Mouse (Mus musculus): ENCODE results near the gene Gm5565.
"Not testable (repeated sequence)": the region's sequence is repeated elsewhere in the genome, so short reads cannot be mapped to it uniquely, and the experiment has no call there.

Gm5565 gene

DNA sequence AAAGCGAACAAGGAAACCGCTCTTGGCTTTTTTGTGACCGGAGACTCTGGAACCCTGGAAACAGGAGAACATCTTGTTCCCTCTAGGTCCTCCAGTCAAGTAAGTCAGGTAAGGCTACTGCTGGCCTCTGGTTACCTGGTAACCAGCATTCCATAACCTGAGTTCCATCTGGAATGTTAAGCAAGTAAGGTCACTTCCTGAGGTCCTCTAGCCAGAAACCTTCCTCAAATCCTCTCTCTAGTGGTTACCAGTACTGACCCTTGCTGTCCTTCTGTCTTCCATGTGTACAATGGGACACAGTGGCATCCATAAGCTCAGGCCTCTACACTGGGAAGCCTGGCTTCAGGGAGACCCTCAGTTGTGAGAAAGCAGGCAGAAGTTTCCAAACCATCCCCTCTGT lies at the start of gene Gm5565:
TSS of gene Gm5565 (minus strand) at position 101 of the 400 bp plus-strand sequence.
- not testable (repeated sequence) for DNase-seq (ENCODE audit: low spot score in 2 of 2)

DNA sequence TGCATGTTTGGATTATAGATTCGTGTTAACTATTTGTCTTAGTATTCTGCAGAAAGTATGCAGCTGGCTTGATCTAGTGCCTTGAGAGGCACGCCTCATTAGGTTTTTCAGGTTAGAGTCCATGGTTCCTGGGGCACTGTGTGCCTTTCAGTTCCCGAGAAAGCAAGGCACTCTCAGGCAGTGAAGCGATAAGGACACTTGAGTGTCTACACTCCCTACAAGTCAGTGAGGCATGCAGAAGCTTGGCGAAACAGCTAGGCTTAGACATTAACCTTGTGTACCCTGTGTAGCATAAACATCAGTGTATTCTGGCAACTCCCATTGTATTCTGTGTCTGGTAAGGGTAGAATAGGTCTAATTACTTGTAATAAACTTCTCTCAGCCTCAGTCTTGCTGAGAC lies 45.2 kb upstream of the Gm5565 start:
- DNase-seq (ENCODE audit: low spot score in 2 of 2) = no peak

DNA sequence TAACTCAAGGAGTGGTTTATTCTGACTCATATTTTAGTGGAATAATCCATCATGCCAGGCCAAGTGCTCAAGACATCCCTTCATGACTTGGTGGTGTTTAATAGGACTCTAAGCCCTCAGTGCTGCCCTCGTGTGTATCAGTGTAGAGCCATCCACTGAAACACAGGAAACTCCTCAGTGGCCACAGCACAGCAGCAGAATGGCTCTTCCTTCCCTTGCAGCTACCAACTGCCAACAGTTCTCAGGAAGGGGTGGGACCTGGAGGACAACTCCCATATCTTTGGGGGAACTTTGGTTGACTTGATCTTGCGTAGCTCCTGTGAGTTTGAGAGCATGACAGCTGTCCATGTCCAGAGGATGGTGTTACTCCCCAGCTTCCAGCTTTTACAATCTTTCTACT lies 43.6 kb upstream of the Gm5565 start:
- no peak for DNase-seq (ENCODE audit: low spot score in 2 of 2)

DNA sequence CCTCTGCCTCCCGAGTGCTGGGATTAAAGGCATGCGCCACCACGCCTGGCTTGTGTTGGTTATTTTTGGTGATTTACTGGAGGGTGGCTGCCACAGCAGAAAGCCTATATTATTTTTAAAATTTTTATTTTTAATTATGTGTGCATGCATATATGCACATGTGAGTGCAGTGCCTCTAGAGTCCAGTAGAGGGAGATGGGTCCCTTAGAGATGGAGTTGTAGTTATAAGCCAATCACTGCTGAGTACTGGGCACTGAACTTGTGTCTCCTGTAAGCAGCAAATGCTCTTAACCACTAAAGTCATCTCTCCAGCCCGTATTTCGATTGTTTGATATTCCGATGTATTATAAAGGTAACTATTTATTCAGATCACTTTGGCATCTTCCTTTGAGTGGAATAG lies 40.2 kb upstream of the Gm5565 start:
- no peak for DNase-seq (ENCODE audit: low spot score in 2 of 2)

- no peak for DNase-seq (ENCODE audit: low spot score in 2 of 2)
These were observed 39.2 kb upstream of the Gm5565 start for GRCm38 (mm10) chr5:146199540-146199939.

GRCm38 (mm10) chr5:146199073-146199472 lies 38.7 kb upstream of the Gm5565 start:
- DNase-seq (ENCODE audit: low spot score in 2 of 2) = no peak

DNA sequence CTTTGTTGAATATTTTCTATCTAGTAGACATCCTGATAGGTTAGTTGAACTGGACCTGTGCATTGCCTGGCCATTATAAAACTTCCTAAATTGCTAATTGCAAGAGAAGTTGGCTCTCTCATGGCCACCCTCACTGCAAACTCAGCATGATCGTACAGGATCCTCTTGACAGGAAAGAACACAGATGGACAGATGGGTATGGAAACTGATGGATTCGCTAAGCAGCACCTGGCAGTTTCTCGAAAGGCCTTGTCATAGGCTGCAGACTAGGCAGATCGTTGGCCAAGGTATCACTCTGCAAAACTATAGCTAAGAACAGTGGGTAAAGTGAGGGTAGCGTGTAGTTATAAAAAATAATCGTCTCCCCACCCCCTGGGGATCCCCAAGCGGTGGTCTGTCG lies 33.0 kb upstream of the Gm5565 start:
- no peak for DNase-seq (ENCODE audit: low spot score in 2 of 2)

GRCm38 (mm10) chr5:146190501-146191269 lies 30.3 kb upstream of the Gm5565 start:
- no peak for DNase-seq (ENCODE audit: low spot score in 2 of 2)

DNA sequence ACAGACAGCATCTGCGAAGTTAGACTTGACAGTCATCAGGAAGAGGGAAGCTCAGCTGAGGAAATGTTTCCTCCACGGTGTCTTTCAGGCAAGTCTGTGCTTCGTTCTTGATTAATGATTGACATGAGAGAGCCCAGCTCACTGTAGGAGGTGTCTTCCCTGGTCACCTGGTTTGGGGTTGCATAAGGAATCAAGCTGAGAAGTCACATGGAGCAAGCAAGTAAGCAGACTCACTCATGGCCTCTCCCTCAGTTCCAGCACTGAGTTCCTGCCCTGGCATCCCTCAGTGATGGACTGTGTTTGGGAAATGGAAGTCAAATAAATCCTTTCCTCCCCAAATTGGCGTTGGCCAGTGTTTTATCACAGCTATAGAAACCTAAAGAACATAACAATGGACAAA lies 29.8 kb upstream of the Gm5565 start:
- DNase-seq (ENCODE audit: low spot score in 2 of 2) = no peak

GRCm38 (mm10) chr5:146188712-146189111 lies 28.4 kb upstream of the Gm5565 start:
- no peak for DNase-seq (ENCODE audit: low spot score in 2 of 2)

- DNase-seq (ENCODE audit: low spot score in 2 of 2) = no peak
These were observed 27.8 kb upstream of the Gm5565 start for GRCm38 (mm10) chr5:146188144-146188543.

- DNase-seq (ENCODE audit: low spot score in 2 of 2) = not testable (repeated sequence)
These were observed 27.1 kb upstream of the Gm5565 start for GRCm38 (mm10) chr5:146187441-146187840.

- not testable (repeated sequence) for DNase-seq (ENCODE audit: low spot score in 2 of 2)
These were observed 24.9 kb upstream of the Gm5565 start, which contains the start of gene 1700001J03Rik for GRCm38 (mm10) chr5:146185204-146185603. 1700001J03Rik (minus strand) TSS chr5:146185304.

- DNase-seq (ENCODE audit: low spot score in 2 of 2) = not testable (repeated sequence)
These were observed 12.4 kb upstream of the Gm5565 start for GRCm38 (mm10) chr5:146172744-146173143.

DNA sequence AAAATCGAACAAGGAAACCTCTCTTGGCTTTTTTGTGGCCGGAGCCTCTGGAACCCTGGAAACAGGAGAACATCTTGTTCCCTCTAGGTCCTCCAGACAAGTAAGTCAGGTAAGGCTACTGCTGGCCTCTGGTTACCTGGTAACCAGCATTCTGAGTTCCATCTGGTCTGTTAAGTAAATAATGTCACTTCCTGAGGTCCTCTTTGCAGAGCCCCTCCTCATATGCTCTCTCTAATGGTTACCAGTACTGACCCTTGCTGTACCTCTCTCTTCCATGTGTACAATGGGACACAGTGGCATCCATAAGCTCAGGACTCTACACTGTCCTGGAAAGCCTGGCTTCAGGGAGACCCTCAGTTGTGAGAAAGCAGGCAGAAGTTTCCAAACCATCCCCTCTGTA lies 10.3 kb upstream of the Gm5565 start, which contains the start of gene Gm6309:
TSS of gene Gm6309 (minus strand) at position 101 of the 400 bp plus-strand sequence.
- DNase-seq (ENCODE audit: low spot score in 2 of 2) = not testable (repeated sequence)

DNA sequence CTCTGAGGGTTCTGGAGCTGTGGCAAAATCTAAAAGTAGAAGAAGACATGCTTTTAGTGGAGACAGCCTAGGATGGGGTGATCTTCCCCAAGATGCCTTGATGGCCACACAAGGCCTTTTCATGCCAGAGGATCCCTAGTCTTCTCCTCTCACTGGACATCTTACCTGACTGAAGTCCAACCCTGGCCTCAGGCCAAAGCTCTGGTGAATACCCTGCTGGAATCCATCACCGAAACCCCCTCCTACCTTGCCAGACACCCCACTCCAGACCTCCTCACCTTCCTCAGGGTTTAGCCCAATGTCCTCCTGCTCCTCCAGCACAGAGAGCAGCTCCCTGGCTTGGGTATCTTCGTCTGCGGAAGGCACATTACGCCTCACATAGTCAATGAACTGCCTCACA lies 2.0 kb downstream of the Gm5565 start:
- DNase-seq (ENCODE audit: low spot score in 2 of 2) = not testable (repeated sequence)

- DNase-seq (ENCODE audit: low spot score in 2 of 2) = no peak
These were observed 9.9 kb downstream of the Gm5565 start for GRCm38 (mm10) chr5:146150454-146150853.

DNA sequence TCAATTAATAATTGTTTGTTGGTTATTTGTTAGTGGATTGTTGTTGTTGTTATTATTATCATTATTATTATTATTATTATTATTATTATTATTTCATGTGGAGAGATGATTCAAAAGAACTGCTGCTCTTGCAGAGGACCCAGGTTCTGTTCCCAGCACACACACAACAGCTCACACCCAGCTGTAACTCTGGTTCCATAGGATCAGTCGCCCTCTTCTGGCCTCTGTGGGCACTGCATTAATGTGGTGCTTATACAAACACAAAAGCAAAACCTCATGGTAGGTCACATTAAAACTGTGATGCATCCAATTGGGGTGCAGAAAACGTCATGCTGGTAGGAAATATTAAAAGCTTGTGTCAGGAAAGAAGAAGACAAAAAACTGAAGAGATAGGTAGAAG lies 12.4 kb downstream of the Gm5565 start:
- DNase-seq (ENCODE audit: low spot score in 2 of 2) = no peak

Measured in urinary bladder, postnatal 4 days (tissue).